Mouse (Mus musculus) liver, adult 2 months (tissue): ENCODE data around the gene Msh5.

Experiments
- CTCF ChIP-seq: fragments of 200-500 bp; IDR thresholded peaks from 2 replicates; pipeline ENCODE4 v1.5.1; 2011; ENCODE audit warnings: low read depth, low read length, control low read depth
- POLR2A ChIP-seq: fragments of 200-500 bp; IDR thresholded peaks from 2 replicates; pipeline ENCODE4 v1.6.1; 2011; ENCODE audit warnings: low read length, control low read depth; ENCODE audit not compliant: insufficient read depth; ENCODE audit errors: extremely low read depth

GRCm38 (mm10) chr17:35085208-35085865 lies 38.8 kb upstream of the Msh5 start, which contains the start of gene Ly6g6f:
- TF ChIP-seq CTCF = no peak
- TF ChIP-seq POLR2A = no peak
